Mouse (Mus musculus): ENCODE data around the gene Efnb3.

GRCm38 (mm10) chr11:69516661-69517060, 43.3 kb downstream of the Efnb3 start:
- TF ChIP-seq CTCF (conservative IDR thresholded peaks at IDR 0.05 in 1 of 2, IDR thresholded peaks at IDR 0.05 in 1 of 2; ENCODE audit: low read depth in 2 of 2, low read length in 2 of 2), result no peak
- no peak for TF ChIP-seq RAD21 (IDR thresholded peaks at IDR 0.05; ENCODE audit: low read depth, low read length)
- TF ChIP-seq MAZ (IDR thresholded peaks at IDR 0.05; ENCODE audit: low read depth, low read length), result no peak
- no peak for TF ChIP-seq CHD2 (IDR thresholded peaks at IDR 0.05; ENCODE audit: low read length)
- TF ChIP-seq TCF12 (IDR thresholded peaks at IDR 0.05; ENCODE audit: low read depth, low read length), result no peak
- TF ChIP-seq MEF2A (IDR thresholded peaks at IDR 0.05; ENCODE audit: borderline replicate concordance, low read depth, low read length), result no peak
- no peak for TF ChIP-seq MXI1 (IDR thresholded peaks at IDR 0.05; ENCODE audit: low read depth, low read length)
- no peak for TF ChIP-seq MAFK (IDR thresholded peaks at IDR 0.05; ENCODE audit: insufficient replicate concordance, low read length)
- TF ChIP-seq ZNF384 (IDR thresholded peaks at IDR 0.05; ENCODE audit: low read depth, low read length), result no peak
